Mouse (Mus musculus): ENCODE measurements around the gene Erp29. TPM values are rescaled to one million over a fixed set of nuclear protein-coding genes. Genes with fewer than 3 reads are reported as not detected.

Erp29 gene
- polyA plus RNA-seq, 1 experiment = 257 TPM

GRCm38 (mm10) chr5:121463601-121464250, 11.4 kb upstream of the Erp29 start:
- TF ChIP-seq FLI1 (IDR thresholded peaks at IDR 0.05; ENCODE audit: low read length) = no peak
- TF ChIP-seq GATA1 (IDR thresholded peaks at IDR 0.05; ENCODE audit: borderline replicate concordance, low read length) = no peak
- Histone ChIP-seq H3K36me3 (replicated peaks; ENCODE audit: low read length) (no peaks in the 10 kb centered on the region), H3K9me3 (peaks cover 6% of the 10 kb centered on the region), H3K4me1 (peaks cover 24% of the 10 kb centered on the region), H3K27me3 (replicated peaks) (peaks cover 11% of the 10 kb centered on the region), H3K4me3 (replicated peaks) (no peak overlapping the region)

- TF ChIP-seq FLI1 (IDR thresholded peaks at IDR 0.05; ENCODE audit: low read length) = no peak
- TF ChIP-seq GATA1 (IDR thresholded peaks at IDR 0.05; ENCODE audit: borderline replicate concordance, low read length) = no peak
- H3K27me3 ChIP-seq (replicated peaks) = peaks cover 11% of the 10 kb centered on the region
- no peak overlapping the region for H3K4me3 ChIP-seq (replicated peaks)
- H3K4me1 ChIP-seq = peaks cover 24% of the 10 kb centered on the region
- H3K9me3 ChIP-seq = peaks cover 6% of the 10 kb centered on the region
- H3K36me3 ChIP-seq (replicated peaks; ENCODE audit: low read length) = no peaks in the 10 kb centered on the region
These were observed 10.7 kb upstream of the Erp29 start for GRCm38 (mm10) chr5:121462967-121463366.

- TF ChIP-seq FLI1 (IDR thresholded peaks at IDR 0.05; ENCODE audit: low read length) (no peak), GATA1 (IDR thresholded peaks at IDR 0.05; ENCODE audit: borderline replicate concordance, low read length) (no peak)
- Histone ChIP-seq H3K36me3 (replicated peaks; ENCODE audit: low read length) (no peaks in the 10 kb centered on the region), H3K27me3 (replicated peaks) (peaks cover 11% of the 10 kb centered on the region), H3K9me3 (peaks cover 6% of the 10 kb centered on the region), H3K4me3 (replicated peaks) (no peak overlapping the region), H3K4me1 (peaks cover 24% of the 10 kb centered on the region)
These were observed 9.8 kb upstream of the Erp29 start for GRCm38 (mm10) chr5:121462171-121462502.

- H3K9me3 ChIP-seq = peaks cover 6% of the 10 kb centered on the region
- TF ChIP-seq FLI1 (IDR thresholded peaks at IDR 0.05; ENCODE audit: low read length) = no peak
- TF ChIP-seq GATA1 (IDR thresholded peaks at IDR 0.05; ENCODE audit: borderline replicate concordance, low read length) = no peak
These were observed 9.2 kb upstream of the Erp29 start for GRCm38 (mm10) chr5:121461339-121462170.

GRCm38 (mm10) chr5:121455510-121456265, 3.4 kb upstream of the Erp29 start:
- no peak for TF ChIP-seq GATA1 (IDR thresholded peaks at IDR 0.05; ENCODE audit: borderline replicate concordance, low read length)
- TF ChIP-seq FLI1 (IDR thresholded peaks at IDR 0.05; ENCODE audit: low read length) = no peak
- peaks cover 6% of the 10 kb centered on the region for H3K9me3 ChIP-seq
- H3K36me3 ChIP-seq (replicated peaks; ENCODE audit: low read length) = peaks cover 8% of the 10 kb centered on the region
- peaks cover 56% of the 10 kb centered on the region for H3K4me1 ChIP-seq
- no peak overlapping the region for H3K4me3 ChIP-seq (replicated peaks)
- H3K27me3 ChIP-seq (replicated peaks) = peaks cover 5% of the 10 kb centered on the region

More at GRCm38 (mm10) chr5:121461339-121462170, 9.2 kb upstream of the Erp29 start:
- peaks cover 26% of the 10 kb centered on the region for H3K4me1 ChIP-seq
- peak overlapping the region; percentile 71 for H3K4me3 ChIP-seq (replicated peaks)
- H3K27me3 ChIP-seq (replicated peaks) = peaks cover 11% of the 10 kb centered on the region
- no peaks in the 10 kb centered on the region for H3K36me3 ChIP-seq (replicated peaks; ENCODE audit: low read length)

GRCm38 (mm10) chr5:121454503-121454782, 2.1 kb upstream of the Erp29 start:
- TF ChIP-seq FLI1 (IDR thresholded peaks at IDR 0.05; ENCODE audit: low read length) (no peak), GATA1 (IDR thresholded peaks at IDR 0.05; ENCODE audit: borderline replicate concordance, low read length) (no peak)
- H3K9me3 ChIP-seq = no peaks in the 10 kb centered on the region

GRCm38 (mm10) chr5:121453743-121454502, 1.6 kb upstream of the Erp29 start:
- Histone ChIP-seq H3K4me3 (replicated peaks) (peak overlapping the region; percentile 100), H3K36me3 (replicated peaks; ENCODE audit: low read length) (peaks cover 20% of the 10 kb centered on the region), H3K4me1 (peaks cover 66% of the 10 kb centered on the region), H3K9me3 (no peaks in the 10 kb centered on the region), H3K27me3 (replicated peaks) (no peaks in the 10 kb centered on the region)
- TF ChIP-seq GATA1 (IDR thresholded peaks at IDR 0.05; ENCODE audit: borderline replicate concordance, low read length) (no peak), FLI1 (IDR thresholded peaks at IDR 0.05; ENCODE audit: low read length) (no peak)

More at GRCm38 (mm10) chr5:121454503-121454782, 2.1 kb upstream of the Erp29 start:
- H3K4me3 ChIP-seq (replicated peaks) = no peak overlapping the region
- H3K4me1 ChIP-seq = peaks cover 61% of the 10 kb centered on the region
- H3K36me3 ChIP-seq (replicated peaks; ENCODE audit: low read length) = peaks cover 14% of the 10 kb centered on the region
- no peaks in the 10 kb centered on the region for H3K27me3 ChIP-seq (replicated peaks)

GRCm38 (mm10) chr5:121452906-121453305, 600 bp upstream of the Erp29 start:
- Histone ChIP-seq H3K36me3 (replicated peaks; ENCODE audit: low read length) (peaks cover 30% of the 10 kb centered on the region), H3K9me3 (no peaks in the 10 kb centered on the region), H3K4me3 (replicated peaks) (peak overlapping the region; percentile 100), H3K27me3 (replicated peaks) (no peaks in the 10 kb centered on the region), H3K4me1 (peaks cover 76% of the 10 kb centered on the region)
- TF ChIP-seq FLI1 (IDR thresholded peaks at IDR 0.05; ENCODE audit: low read length) = no peak
- no peak for TF ChIP-seq GATA1 (IDR thresholded peaks at IDR 0.05; ENCODE audit: borderline replicate concordance, low read length)

GRCm38 (mm10) chr5:121451644-121452025, 671 bp downstream of the Erp29 start, which contains the start of gene Tmem116:
TSS of gene Tmem116 (plus strand) at chr5:121451893.
- TF ChIP-seq GATA1 (IDR thresholded peaks at IDR 0.05; ENCODE audit: borderline replicate concordance, low read length) (no peak), FLI1 (IDR thresholded peaks at IDR 0.05; ENCODE audit: low read length) (no peak)
- Histone ChIP-seq H3K9me3 (no peaks in the 10 kb centered on the region), H3K27me3 (replicated peaks) (no peaks in the 10 kb centered on the region), H3K36me3 (replicated peaks; ENCODE audit: low read length) (peaks cover 42% of the 10 kb centered on the region), H3K4me1 (peaks cover 78% of the 10 kb centered on the region), H3K4me3 (replicated peaks) (peak within 1 kb of the TSS; percentile 100)
